Mouse (Mus musculus): ENCODE results near the gene Gnb1l. TPM values are rescaled to one million over a fixed set of nuclear protein-coding genes. Genes with fewer than 3 reads are reported as not detected.

The Gnb1l gene
- total RNA-seq, 1 experiment: 10.9 TPM

- in situ Hi-C loops (cut with MboI; ENCODE audit: low sequenced_read_pairs in 2 of 2, unreplicated experiment in 2 of 2): loop anchor here in 1 of 2 experiments (10.0 kb wide), 1 partner anchor 784 kb away; no protein-coding TSS in a partner anchor
- Histone ChIP-seq H3K9ac (ENCODE audit: insufficient read depth, low read depth, low read length, poor library complexity, severe bottlenecking) (no peak overlapping the region), H3K27ac (ENCODE audit: insufficient read depth, low read depth, low read length, poor library complexity, severe bottlenecking) (no peak overlapping the region)
These were observed 90.2 kb downstream of the Gnb1l start for GRCm38 (mm10) chr16:18588738-18589055.

GRCm38 (mm10) chr16:18589080-18589621 lies 90.6 kb downstream of the Gnb1l start:
- no peak overlapping the region for H3K9ac ChIP-seq (ENCODE audit: insufficient read depth, low read depth, low read length, poor library complexity, severe bottlenecking)
- peaks cover 0 to 5% of the 10 kb centered on the region in 2 experiments; a peak in 1 of 4 replicates for H3K4me1 ChIP-seq (ENCODE audit: control insufficient read depth in 2 of 2, insufficient read depth in 2 of 2, low read length in 2 of 2, poor library complexity in 1 of 2)
- TF ChIP-seq ZNF384 (IDR thresholded peaks at IDR 0.05; ENCODE audit: low read depth, low read length) (no peak), ZC3H11A (IDR thresholded peaks at IDR 0.05; ENCODE audit: borderline replicate concordance, low read depth, low read length) (no peak)

More at GRCm38 (mm10) chr16:18588738-18589055, 90.2 kb downstream of the Gnb1l start:
- Histone ChIP-seq H3K4me3 (ENCODE audit: insufficient read depth in 1 of 2, low read depth in 1 of 2, low read length in 2 of 2, poor library complexity in 1 of 2, severe bottlenecking in 1 of 2) (peak overlapping the region; percentile 4 to 11; a peak in 1 of 4 replicates), H3K9me3 (ENCODE audit: control insufficient read depth, insufficient read depth, low read depth, low read length) (no peaks in the 10 kb centered on the region), H3K4me1 (ENCODE audit: control insufficient read depth in 2 of 2, insufficient read depth in 2 of 2, low read length in 2 of 2, poor library complexity in 1 of 2) (peaks cover 0 to 5% of the 10 kb centered on the region in 2 experiments; a peak in 1 of 4 replicates), H3K36me3 (ENCODE audit: control insufficient read depth, insufficient read depth, low read length, poor library complexity, severe bottlenecking) (no peaks in the 10 kb centered on the region)
- no peak for DNase-seq (ENCODE audit: low read depth, low spot score)
- TF ChIP-seq ZC3H11A (IDR thresholded peaks at IDR 0.05; ENCODE audit: borderline replicate concordance, low read depth, low read length) (no peak), CHD2 (IDR thresholded peaks at IDR 0.05; ENCODE audit: low read depth, low read length) (no peak), MAFK (IDR thresholded peaks at IDR 0.05; ENCODE audit: insufficient read depth, low read depth, low read length) (no peak), HCFC1 (IDR thresholded peaks at IDR 0.05; ENCODE audit: borderline replicate concordance, insufficient read depth, low read length) (no peak), ZNF384 (IDR thresholded peaks at IDR 0.05; ENCODE audit: low read depth, low read length) (no peak)

DNA sequence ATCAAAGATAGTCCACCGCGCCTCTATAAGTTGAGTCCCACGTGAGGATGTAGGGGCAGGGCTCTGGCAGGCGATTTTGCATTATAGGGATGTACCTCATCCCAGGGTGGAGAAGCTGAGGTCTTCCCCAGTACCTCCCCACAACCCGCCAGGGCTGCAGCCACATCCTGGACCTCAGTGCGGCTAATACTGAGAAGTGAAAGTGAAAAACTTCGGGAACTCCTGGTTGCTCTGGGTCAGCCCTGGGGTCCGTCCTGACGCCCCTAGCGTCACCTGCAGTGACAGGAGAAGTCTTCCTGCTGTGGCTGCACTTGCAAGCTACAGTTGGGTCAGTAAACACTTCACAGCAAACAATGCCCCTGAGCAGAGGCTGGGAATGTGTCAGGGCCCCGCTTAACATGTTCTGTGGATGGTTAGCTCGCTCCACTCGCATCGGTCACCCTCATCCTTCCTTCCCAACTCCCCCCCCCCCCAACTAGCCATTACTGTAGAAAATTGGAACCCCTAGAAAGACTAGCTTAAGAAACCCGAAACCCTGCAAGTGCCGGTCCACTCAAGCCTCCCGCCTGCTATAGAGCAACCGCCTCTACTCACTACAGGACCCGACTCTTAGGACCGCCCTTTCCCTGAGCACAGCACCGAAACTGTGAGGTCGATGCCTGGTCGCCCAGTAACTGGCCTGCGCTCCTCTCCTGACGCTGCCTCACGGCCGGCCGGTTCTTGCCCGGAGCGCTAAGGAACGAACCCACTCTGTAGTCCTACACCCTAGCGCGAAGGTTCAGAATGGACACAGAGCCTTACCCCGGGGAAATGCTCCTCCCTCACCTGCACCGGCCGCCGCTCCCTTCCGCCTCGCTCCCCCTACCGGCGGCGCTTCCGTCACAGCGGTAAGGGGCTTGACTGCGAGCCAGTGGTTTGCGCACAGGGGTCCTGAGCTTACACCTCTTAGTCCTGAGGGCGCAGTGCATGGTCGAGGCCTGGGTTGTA lies 91.6 kb downstream of the Gnb1l start, which contains the start of gene Tbx1:
Gene Tbx1 (minus strand): TSS at position 868 of the 987 bp plus-strand sequence.
- H3K4me1 ChIP-seq (ENCODE audit: control insufficient read depth in 2 of 2, insufficient read depth in 2 of 2, low read length in 2 of 2, poor library complexity in 1 of 2): peaks cover 0 to 5% of the 10 kb centered on the region in 2 experiments; a peak in 1 of 4 replicates
- DNase-seq (ENCODE audit: low read depth, low spot score): no peak
- H3K4me3 ChIP-seq (ENCODE audit: insufficient read depth in 1 of 2, low read depth in 1 of 2, low read length in 2 of 2, poor library complexity in 1 of 2, severe bottlenecking in 1 of 2): peak within 1 kb of the TSS; percentile 9 to 33; a peak in 3 of 4 replicates
- no peak for TF ChIP-seq MAFK (IDR thresholded peaks at IDR 0.05; ENCODE audit: insufficient read depth, low read depth, low read length)
- no peaks in the 10 kb centered on the region for H3K36me3 ChIP-seq (ENCODE audit: control insufficient read depth, insufficient read depth, low read length, poor library complexity, severe bottlenecking)
- H3K9me3 ChIP-seq (ENCODE audit: control insufficient read depth, insufficient read depth, low read depth, low read length): no peaks in the 10 kb centered on the region
- no peak within 1 kb of the TSS for H3K9ac ChIP-seq (ENCODE audit: insufficient read depth, low read depth, low read length, poor library complexity, severe bottlenecking)
- in situ Hi-C loops (cut with MboI; ENCODE audit: low sequenced_read_pairs in 2 of 2, unreplicated experiment in 2 of 2): loop anchor here in 1 of 2 experiments (10.0 kb wide), 1 partner anchor 785 kb away; no protein-coding TSS in a partner anchor
- H3K27ac ChIP-seq (ENCODE audit: insufficient read depth, low read depth, low read length, poor library complexity, severe bottlenecking): no peak within 1 kb of the TSS

More at GRCm38 (mm10) chr16:18589080-18589621, 90.6 kb downstream of the Gnb1l start:
- peak overlapping the region in 1 of 2 experiments; percentile 4; a peak in 1 of 4 replicates for H3K4me3 ChIP-seq (ENCODE audit: insufficient read depth in 1 of 2, low read depth in 1 of 2, low read length in 2 of 2, poor library complexity in 1 of 2, severe bottlenecking in 1 of 2)
- DNase-seq (ENCODE audit: low read depth, low spot score): no peak
- in situ Hi-C loops (cut with MboI; ENCODE audit: low sequenced_read_pairs in 2 of 2, unreplicated experiment in 2 of 2): loop anchor here in 1 of 2 experiments (10.0 kb wide), 1 partner anchor 784 kb away; no protein-coding TSS in a partner anchor
- no peaks in the 10 kb centered on the region for H3K36me3 ChIP-seq (ENCODE audit: control insufficient read depth, insufficient read depth, low read length, poor library complexity, severe bottlenecking)
- no peak overlapping the region for H3K27ac ChIP-seq (ENCODE audit: insufficient read depth, low read depth, low read length, poor library complexity, severe bottlenecking)
- H3K9me3 ChIP-seq (ENCODE audit: control insufficient read depth, insufficient read depth, low read depth, low read length): no peaks in the 10 kb centered on the region

DNA sequence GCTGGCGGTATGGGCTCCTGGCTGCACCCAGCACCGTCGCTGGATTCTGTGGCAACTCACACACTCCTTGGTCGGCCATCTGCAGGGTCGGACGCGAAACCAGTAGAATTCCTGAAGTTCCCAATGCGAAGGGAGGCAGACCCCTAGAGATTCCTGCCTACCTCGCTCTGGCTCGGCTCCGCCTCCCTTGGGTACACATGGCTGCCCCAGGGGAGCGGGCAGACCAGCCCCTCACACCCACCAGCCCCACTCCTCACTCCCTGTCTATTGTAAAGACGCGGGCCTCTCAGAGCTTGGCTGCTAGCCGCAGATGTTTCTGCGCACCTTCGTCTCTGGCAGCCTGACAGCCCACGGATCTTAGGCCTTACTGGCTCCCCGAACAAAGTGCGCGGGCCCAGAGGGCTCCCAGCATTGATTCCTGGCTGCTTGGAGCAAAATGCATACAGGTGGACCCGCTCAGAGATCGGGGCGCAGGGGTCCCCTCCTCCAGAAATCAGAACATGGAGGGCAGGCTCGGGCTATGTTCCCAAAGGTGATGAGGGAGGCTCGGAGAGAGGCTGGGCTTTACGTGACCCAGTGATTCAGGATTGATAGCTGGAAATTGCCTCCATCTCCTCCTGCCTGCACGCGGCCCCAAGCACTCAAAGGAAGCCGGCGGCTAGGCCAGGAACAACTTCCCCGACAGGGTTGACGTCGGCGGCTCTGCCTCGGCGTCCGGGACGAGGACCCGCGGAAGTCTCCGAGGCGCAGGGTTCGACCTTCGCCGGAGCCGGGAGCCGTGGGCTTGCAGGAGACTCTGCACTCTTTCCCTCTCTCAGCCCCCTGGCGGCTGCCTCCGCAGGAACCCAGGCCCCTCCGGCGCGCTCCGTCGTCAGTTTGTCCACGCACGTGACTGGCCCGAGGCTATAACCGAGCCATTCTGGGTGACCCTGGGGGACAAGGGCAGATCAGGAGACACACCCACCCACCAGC lies 92.8 kb downstream of the Gnb1l start:
- no peak for DNase-seq (ENCODE audit: low read depth, low spot score)
- peak overlapping the region; percentile 9 to 21; a peak in 3 of 4 replicates for H3K4me3 ChIP-seq (ENCODE audit: insufficient read depth in 1 of 2, low read depth in 1 of 2, low read length in 2 of 2, poor library complexity in 1 of 2, severe bottlenecking in 1 of 2)
- H3K9me3 ChIP-seq (ENCODE audit: control insufficient read depth, insufficient read depth, low read depth, low read length): no peaks in the 10 kb centered on the region
- no peaks in the 10 kb centered on the region for H3K36me3 ChIP-seq (ENCODE audit: control insufficient read depth, insufficient read depth, low read length, poor library complexity, severe bottlenecking)
- in situ Hi-C loops (cut with MboI; ENCODE audit: low sequenced_read_pairs in 2 of 2, unreplicated experiment in 2 of 2): no loop called here
- TF ChIP-seq ZC3H11A (IDR thresholded peaks at IDR 0.05; ENCODE audit: borderline replicate concordance, low read depth, low read length) (no peak), CHD2 (IDR thresholded peaks at IDR 0.05; ENCODE audit: low read depth, low read length) (no peak), HCFC1 (IDR thresholded peaks at IDR 0.05; ENCODE audit: borderline replicate concordance, insufficient read depth, low read length) (no peak), MAFK (IDR thresholded peaks at IDR 0.05; ENCODE audit: insufficient read depth, low read depth, low read length) (no peak), ZNF384 (IDR thresholded peaks at IDR 0.05; ENCODE audit: low read depth, low read length) (no peak)
- H3K9ac ChIP-seq (ENCODE audit: insufficient read depth, low read depth, low read length, poor library complexity, severe bottlenecking): no peak overlapping the region
- no peak overlapping the region for H3K27ac ChIP-seq (ENCODE audit: insufficient read depth, low read depth, low read length, poor library complexity, severe bottlenecking)
- peaks cover 0 to 5% of the 10 kb centered on the region in 2 experiments; a peak in 1 of 4 replicates for H3K4me1 ChIP-seq (ENCODE audit: control insufficient read depth in 2 of 2, insufficient read depth in 2 of 2, low read length in 2 of 2, poor library complexity in 1 of 2)
